Mouse (Mus musculus) heart, embryonic 13.5 days (tissue): ENCODE measurements around the gene Golph3. TPM values are rescaled to one million over a fixed set of nuclear protein-coding genes. Genes with fewer than 3 reads are reported as not detected.

ENCODE experiments used
- ATAC-seq: fragments of 200-750 bp; cut with Nextera tagmentation; 2 replicates; pipeline ENCODE4 v1.8.0; 2017; ENCODE audit warnings: moderate TSS enrichment; ENCODE audit not compliant: insufficient number of reproducible peaks, low FRiP score, low TSS enrichment; ENCODE audit errors: extremely low read depth
- H3K27ac ChIP-seq: fragments of 300-500 bp; sonication (generic); replicated peaks from 2 replicates; pipeline ENCODE4 v1.5.1; 2015; ENCODE audit warnings: moderate library complexity, mild to moderate bottlenecking, inconsistent platforms
- H3K27me3 ChIP-seq: fragments of 300-500 bp; sonication (generic); replicated peaks from 2 replicates; pipeline ENCODE4 v1.6.1; 2015; ENCODE audit warnings: mild to moderate bottlenecking, inconsistent platforms
- H3K36me3 ChIP-seq: fragments of 300-500 bp; sonication (generic); 2 replicates; pipeline ENCODE4 v1.6.1; 2015; ENCODE audit warnings: mild to moderate bottlenecking, inconsistent platforms
- H3K4me1 ChIP-seq: fragments of 300-500 bp; sonication (generic); 2 replicates; pipeline ENCODE4 v1.6.1; 2015; ENCODE audit warnings: inconsistent platforms
- H3K4me2 ChIP-seq: fragments of 300-500 bp; sonication (generic); 2 replicates; pipeline ENCODE4 v1.6.1; 2015; ENCODE audit warnings: inconsistent platforms, mild to moderate bottlenecking, moderate library complexity
- H3K4me3 ChIP-seq: fragments of 300-500 bp; sonication (generic); 2 replicates; pipeline ENCODE4 v1.5.1; 2015; ENCODE audit warnings: moderate library complexity, mild to moderate bottlenecking, inconsistent platforms
- H3K9ac ChIP-seq: fragments of 300-500 bp; sonication (generic); 2 replicates; pipeline ENCODE4 v1.6.1; 2015; ENCODE audit warnings: inconsistent platforms, mild to moderate bottlenecking, moderate library complexity
- H3K9me3 ChIP-seq: fragments of 300-500 bp; sonication (generic); 2 replicates; pipeline ENCODE4 v1.6.1; 2016; ENCODE audit warnings: inconsistent platforms
- WGBS: fragments of 180-500 bp; shearing (Covaris S2); methylation state at CpG from one replicate; pipeline ENCODE4 v1.1.7; 2015; ENCODE audit warnings: mixed read lengths; 5-methylcytosine and 5-hydroxymethylcytosine counted together
- polyA plus RNA-seq: library from polyadenylated mRNA; unstranded; fragments of >200 nt; fragmentation: Nextera tagmentation; extraction: Ambion mirVana; gene quantifications from 2 replicates; pipeline ENCODE4 v1.2.1, GENCODE M21; 2015

Golph3 gene
- polyA plus RNA-seq, 1 experiment from 2014 or later = 60.1 TPM

DNA sequence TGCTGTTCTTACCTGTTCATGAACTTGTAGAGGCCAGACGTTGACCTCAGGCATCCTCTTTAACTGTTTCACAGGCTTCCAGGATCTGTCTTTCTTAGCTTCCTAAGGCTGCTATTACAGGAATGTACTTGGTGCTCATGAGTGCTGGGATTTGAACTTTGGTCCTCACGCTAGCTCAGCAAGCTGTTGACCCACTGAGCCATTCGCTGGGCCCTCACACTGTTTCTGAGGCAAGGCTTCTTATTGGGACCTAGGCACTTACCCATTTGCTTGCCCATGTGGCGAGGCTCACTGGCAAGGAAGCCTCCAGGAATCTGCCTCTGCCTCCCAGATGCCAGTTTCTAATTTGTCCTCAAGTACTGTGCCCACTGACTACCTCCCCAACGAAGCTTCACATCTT is 1.4 kb upstream of the Golph3 start:
- no peaks in the 10 kb centered on the region for H3K9me3 ChIP-seq
- no peak for ATAC-seq
- peaks cover 29% of the 10 kb centered on the region for H3K4me1 ChIP-seq
- H3K4me2 ChIP-seq = peak overlapping the region; percentile 75
- H3K4me3 ChIP-seq = peak overlapping the region; percentile 89; the same call in 1 of the 2 replicates
- peaks cover 4% of the 10 kb centered on the region; the same call in 1 of the 2 replicates for H3K27me3 ChIP-seq
- H3K36me3 ChIP-seq = peaks cover 9% of the 10 kb centered on the region; the same call in 1 of the 2 replicates
- H3K9ac ChIP-seq = 0 out of 2 replicates have a peak overlapping the region, but pooled peaks have one; percentile 99
- no peak overlapping the region for H3K27ac ChIP-seq
- WGBS = 40% methylated on average over 5 of the region's 5 CpGs

DNA sequence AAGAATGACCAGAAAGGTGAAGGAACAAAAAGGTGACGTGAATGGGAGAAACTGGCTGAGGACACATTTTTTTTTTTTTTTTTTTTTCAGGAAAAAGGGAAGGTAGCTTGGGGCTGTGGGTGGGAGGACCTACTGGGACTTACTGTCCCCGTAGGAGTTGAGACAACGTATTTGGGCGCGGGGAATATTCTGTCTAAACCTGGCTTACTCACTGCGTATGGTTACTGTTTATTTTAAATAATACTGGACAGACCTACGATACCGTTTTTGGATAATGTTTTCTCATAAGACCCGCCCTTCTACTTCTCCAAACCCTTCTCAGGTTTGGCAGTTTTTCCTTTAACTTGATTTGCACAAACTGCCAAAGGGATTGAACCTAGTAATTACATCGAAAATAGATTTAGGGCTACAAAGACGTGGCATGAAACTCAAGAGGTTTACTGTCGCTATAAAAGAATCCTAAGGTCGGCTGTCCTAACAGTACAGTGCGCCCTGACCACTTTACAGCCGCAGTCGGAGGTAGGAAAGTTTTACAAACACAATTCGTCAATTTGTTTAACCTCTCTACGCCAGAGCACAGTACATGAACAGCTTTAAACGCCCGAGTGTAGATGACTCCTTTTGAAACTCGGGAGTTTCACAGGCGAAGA is 684 bp upstream of the Golph3 start:
- H3K36me3 ChIP-seq = peaks cover 11% of the 10 kb centered on the region; the same call in 1 of the 2 replicates
- H3K9ac ChIP-seq = peak overlapping the region; percentile 99
- WGBS = 4% methylated on average over 22 of the region's 22 CpGs
- H3K4me1 ChIP-seq = peaks cover 33% of the 10 kb centered on the region
- peaks cover 4% of the 10 kb centered on the region; the same call in 1 of the 2 replicates for H3K27me3 ChIP-seq
- peak overlapping the region; percentile 75 for H3K4me2 ChIP-seq
- peak overlapping the region; percentile 95 for H3K27ac ChIP-seq
- H3K4me3 ChIP-seq = peak overlapping the region; percentile 89
- H3K9me3 ChIP-seq = no peaks in the 10 kb centered on the region
- ATAC-seq = no peak

DNA sequence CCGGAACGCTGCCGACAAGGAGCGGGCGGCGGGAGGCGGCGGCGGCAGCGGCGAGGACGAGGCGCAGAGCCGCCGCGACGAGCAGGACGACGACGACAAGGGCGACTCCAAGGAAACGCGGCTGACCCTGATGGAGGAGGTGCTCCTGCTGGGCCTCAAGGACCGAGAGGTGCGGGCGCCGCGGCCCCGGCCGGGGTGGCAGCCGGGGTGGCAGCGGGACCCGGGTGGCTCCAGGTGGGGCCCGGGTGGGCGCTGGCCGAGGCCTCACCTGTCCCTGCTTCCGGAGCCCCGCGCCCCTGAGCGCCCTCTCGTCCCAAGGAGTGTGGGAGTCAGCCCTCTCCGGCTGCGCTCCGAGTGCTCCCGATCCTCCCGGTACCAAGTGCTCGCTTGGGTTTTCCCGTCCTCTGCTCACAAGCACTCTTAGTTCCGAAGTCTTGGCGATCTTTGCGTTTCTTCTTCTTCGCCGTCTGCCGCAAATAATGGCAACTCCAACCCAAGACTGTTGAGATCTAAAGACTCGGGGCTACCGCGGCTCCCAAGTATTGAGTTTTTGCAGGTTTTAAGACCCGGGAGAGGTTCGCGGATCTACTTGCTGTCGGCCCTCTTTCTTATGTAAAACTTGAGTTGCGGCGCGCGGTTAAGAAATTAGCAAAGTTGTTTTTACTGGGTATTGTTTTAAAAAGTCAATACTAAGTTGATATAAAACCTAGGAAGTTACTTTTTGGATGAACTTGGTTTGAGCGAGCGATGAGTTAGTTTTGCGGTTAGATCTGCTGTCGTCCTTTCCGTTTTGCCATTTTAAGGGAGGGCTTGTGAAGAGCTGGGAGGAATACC is 755 bp downstream of the Golph3 start, which contains the start of gene 1810049J17Rik:
Gene 1810049J17Rik, minus strand, starts transcription at position 112 of the 834 bp plus-strand sequence.
- Histone ChIP-seq H3K27ac (peak within 1 kb of the TSS; percentile 95), H3K9ac (peak within 1 kb of the TSS; percentile 99), H3K4me3 (peak within 1 kb of the TSS; percentile 89), H3K4me1 (peaks cover 41% of the 10 kb centered on the region), H3K27me3 (peaks cover 4% of the 10 kb centered on the region; the same call in 1 of the 2 replicates), H3K4me2 (peak within 1 kb of the TSS; percentile 75), H3K36me3 (peaks cover 15% of the 10 kb centered on the region; the same call in 1 of the 2 replicates), H3K9me3 (no peaks in the 10 kb centered on the region)
- ATAC-seq = peak; percentile 9; the same call in 1 of the 2 replicates
- under 1% methylated on average over 66 of the region's 70 CpGs for WGBS

DNA sequence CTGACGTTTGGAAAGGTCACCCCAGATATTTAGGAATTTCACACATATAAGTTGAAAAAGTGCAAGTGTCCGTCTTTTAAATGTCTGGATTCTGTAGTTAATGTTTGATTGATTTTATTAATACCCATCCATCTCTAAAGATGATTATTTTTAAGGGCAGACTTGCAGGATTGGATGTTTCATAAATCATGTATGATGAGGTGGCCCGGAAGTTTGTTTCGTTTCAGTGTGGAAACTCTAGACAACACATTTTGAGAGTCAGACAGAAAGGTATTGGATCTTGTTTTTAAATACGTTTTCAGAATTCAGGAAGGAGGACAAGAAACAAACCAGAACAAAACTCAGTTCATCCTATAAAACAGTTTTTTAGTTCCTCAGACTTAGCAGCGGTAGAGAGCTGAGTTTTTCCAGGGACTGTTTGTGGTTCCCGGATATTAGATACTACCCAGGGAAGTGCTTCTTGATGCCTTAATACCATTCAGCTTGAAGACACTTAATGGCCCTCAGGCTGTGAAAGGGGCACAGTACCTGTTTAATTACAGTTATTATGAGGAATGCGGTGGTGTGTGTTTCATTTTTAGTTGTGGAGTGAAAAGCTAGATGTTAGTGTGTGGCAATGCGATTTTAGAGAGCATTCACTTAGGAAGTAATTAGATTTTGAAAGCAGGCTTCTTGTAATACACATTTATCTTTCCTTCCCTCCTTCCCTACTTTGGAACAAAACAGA is 1.6 kb downstream of the Golph3 start:
- 15% methylated on average over 9 of the region's 9 CpGs for WGBS
- peaks cover 19% of the 10 kb centered on the region; the same call in 1 of the 2 replicates for H3K36me3 ChIP-seq
- peaks cover 41% of the 10 kb centered on the region for H3K4me1 ChIP-seq
- H3K27me3 ChIP-seq = peaks cover 4% of the 10 kb centered on the region; the same call in 1 of the 2 replicates
- no peak for ATAC-seq
- H3K27ac ChIP-seq = peak overlapping the region; percentile 95
- H3K4me3 ChIP-seq = peak overlapping the region; percentile 89
- H3K4me2 ChIP-seq = peak overlapping the region; percentile 75
- peak overlapping the region; percentile 99 for H3K9ac ChIP-seq
- no peaks in the 10 kb centered on the region for H3K9me3 ChIP-seq

DNA sequence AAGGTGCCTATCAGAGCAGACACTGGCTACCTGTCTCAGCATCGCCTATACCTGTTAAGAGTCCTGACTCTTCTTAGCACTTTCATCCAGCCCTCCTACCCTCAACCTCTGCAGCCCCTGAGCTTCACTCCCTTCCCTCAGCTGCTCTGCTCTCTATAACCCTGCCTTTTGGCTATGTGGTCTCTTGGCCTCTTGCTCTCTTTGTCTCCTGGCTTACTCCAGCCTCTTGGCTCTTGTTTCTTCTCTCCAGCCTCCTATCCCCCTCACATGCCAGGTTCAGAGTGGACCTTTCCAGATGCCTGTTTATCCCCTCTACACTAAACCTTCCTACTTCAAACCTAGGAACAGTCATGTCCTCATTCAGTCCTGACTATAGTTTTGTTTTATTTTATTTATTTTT is 3.1 kb downstream of the Golph3 start:
- Histone ChIP-seq H3K9ac (peak overlapping the region; percentile 99), H3K4me2 (peak overlapping the region; percentile 75)

DNA sequence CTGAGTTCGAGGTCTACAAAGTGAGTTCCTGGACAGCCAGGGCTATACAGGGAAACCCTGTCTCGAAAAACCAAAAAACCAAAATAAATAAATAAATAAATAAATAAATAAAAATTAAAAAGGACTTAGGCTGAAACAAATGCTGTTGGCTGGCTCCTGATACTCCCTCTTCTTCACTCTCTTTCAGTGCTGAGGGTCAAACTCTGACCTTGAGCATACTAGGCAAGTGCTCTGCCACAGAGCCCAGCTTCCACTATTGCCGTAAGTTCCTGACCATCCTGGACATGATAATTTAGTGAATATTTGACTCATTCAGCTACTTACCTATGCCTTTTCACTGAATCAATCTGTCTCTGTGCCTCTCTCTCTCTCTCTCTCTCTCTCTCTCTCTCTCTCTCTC is 9.1 kb downstream of the Golph3 start:
- H3K9ac ChIP-seq = peak overlapping the region; percentile 19; the same call in 1 of the 2 replicates
- WGBS = 66% methylated on average over 3 of the region's 3 CpGs
- peaks cover 59% of the 10 kb centered on the region for H3K4me1 ChIP-seq
- peaks cover 11% of the 10 kb centered on the region; the same call in 1 of the 2 replicates for H3K36me3 ChIP-seq
- H3K9me3 ChIP-seq = no peaks in the 10 kb centered on the region
- H3K4me3 ChIP-seq = no peak overlapping the region
- H3K27ac ChIP-seq = peak overlapping the region; percentile 69
- H3K27me3 ChIP-seq = no peaks in the 10 kb centered on the region
- no peak for ATAC-seq
- H3K4me2 ChIP-seq = no peak overlapping the region

More for the DNA sequence above, 3.1 kb downstream of the Golph3 start:
- peaks cover 44% of the 10 kb centered on the region for H3K4me1 ChIP-seq
- H3K36me3 ChIP-seq = peaks cover 20% of the 10 kb centered on the region; the same call in 1 of the 2 replicates
- no peak for ATAC-seq
- no peak overlapping the region for H3K27ac ChIP-seq
- 70% methylated on average over 1 of the region's 1 CpGs for whole genome bisulfite sequencing
- peak overlapping the region; percentile 89 for H3K4me3 ChIP-seq
- H3K27me3 ChIP-seq = 0 out of 2 replicates have a peak, but pooled peaks cover 4% of the 10 kb centered on the region
- no peaks in the 10 kb centered on the region for H3K9me3 ChIP-seq

DNA sequence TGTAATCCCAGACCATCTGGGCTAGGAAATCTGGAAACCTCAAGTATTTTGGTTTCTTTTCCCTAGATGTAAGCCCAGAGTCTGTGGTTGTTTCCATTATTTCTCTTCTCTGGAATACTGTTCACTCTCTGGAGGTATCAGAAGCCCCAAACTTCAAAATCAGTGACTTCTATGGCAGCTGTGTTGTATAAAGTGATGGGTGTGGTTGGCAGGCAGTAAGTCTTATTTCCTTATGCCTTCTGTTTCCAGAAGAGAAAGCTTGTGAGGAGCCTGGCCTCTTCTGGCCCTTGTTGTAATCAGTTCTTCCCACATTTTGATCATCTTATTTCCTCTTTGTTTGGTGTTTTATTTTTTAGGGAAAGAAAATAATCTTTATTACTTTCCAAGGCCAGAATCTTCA is 9.6 kb downstream of the Golph3 start:
- Histone ChIP-seq H3K9ac (no peak overlapping the region), H3K27ac (peak overlapping the region; percentile 69), H3K4me2 (no peak overlapping the region), H3K36me3 (peaks cover 6% of the 10 kb centered on the region; the same call in 1 of the 2 replicates), H3K4me3 (no peak overlapping the region), H3K27me3 (no peaks in the 10 kb centered on the region), H3K9me3 (no peaks in the 10 kb centered on the region), H3K4me1 (peaks cover 56% of the 10 kb centered on the region)
- ATAC-seq = no peak

DNA sequence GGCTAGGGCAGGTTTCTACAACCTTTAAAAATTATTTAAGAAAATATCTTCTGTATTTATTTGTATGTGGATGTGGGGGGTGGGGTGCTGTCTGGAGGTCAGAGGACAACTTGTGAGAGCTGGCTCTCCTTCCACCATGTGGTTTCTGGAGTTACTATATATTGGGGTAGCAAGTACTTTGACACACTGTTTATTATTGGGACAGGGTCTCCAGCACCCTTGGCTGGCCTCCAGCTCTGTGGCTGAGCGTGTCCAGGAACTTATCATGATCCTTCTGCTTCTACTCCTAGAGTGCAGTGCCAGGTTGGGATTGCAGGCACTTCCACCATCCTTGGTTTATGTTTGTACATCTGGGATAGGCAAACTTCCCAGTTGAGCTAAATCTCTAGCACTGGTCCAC is 10.1 kb downstream of the Golph3 start:
- H3K4me3 ChIP-seq = no peak overlapping the region
- ATAC-seq = no peak
- peaks cover 55% of the 10 kb centered on the region for H3K4me1 ChIP-seq
- H3K27ac ChIP-seq = peak overlapping the region; percentile 9; the same call in 1 of the 2 replicates
- 16% methylated on average over 1 of the region's 1 CpGs for WGBS
- H3K36me3 ChIP-seq = peaks cover 5% of the 10 kb centered on the region; the same call in 1 of the 2 replicates
- H3K4me2 ChIP-seq = no peak overlapping the region
- H3K9me3 ChIP-seq = no peaks in the 10 kb centered on the region
- H3K27me3 ChIP-seq = no peaks in the 10 kb centered on the region
- H3K9ac ChIP-seq = no peak overlapping the region

DNA sequence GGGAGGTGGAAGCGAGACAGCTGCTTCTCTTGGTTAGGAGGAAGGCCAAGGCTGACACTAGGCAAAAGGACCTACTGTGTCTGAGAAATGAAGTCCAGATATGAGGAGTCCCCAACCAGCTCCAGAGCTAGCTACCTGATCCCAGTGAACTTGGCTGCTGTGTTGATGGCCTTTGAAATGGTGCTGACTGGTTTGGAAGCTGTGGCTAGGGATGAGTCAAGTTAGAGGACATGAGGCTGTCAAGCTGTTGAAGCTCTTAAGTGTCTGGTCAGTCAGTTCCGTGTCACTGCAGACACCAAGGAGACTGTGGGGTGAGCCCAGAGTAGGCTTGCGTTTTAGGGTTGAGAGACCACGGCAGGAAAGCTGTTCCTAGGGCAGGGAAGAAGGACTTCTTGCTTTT is 13.1 kb downstream of the Golph3 start:
- Histone ChIP-seq H3K27me3 (no peaks in the 10 kb centered on the region), H3K4me2 (no peak overlapping the region), H3K9me3 (no peaks in the 10 kb centered on the region), H3K4me3 (no peak overlapping the region), H3K9ac (no peak overlapping the region), H3K4me1 (peaks cover 70% of the 10 kb centered on the region), H3K36me3 (no peaks in the 10 kb centered on the region), H3K27ac (no peak overlapping the region)
- 68% methylated on average over 4 of the region's 4 CpGs for WGBS
- no peak for ATAC-seq

DNA sequence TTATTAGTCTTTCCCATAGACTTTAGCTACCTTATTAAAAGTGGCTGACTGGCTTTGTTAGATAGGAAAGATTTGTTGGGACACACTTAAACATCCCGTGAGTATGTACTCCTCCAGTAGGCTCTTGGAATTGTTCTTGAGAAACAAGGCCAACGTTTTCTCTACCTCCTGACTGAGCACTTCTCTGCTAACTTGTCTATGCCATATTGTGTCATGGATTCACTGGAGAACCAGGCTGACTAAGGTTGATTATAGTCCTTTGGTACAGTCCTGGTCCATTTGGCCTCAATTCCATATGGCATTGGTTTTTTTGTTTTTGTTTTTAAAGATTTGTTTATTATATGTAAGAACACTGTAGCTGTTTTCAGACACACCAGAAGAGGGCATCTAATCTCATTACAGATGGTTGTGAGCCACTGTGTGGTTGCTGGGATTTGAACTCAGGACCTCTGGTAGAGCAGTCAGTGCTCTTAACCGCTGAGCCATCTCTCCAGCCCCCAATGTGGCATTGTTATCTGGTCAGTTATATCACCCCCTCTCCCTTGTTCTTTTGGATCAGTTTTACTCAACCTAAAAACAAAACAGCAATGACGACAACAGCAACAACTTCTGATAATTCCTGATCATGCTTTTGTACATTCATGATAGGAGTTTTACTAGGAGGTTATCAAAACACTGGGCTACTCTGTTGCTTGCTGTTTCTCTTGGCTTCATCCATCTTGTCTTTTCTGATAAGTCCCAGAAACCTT is 16.0 kb downstream of the Golph3 start:
- Histone ChIP-seq H3K4me1 (peaks cover 60% of the 10 kb centered on the region), H3K36me3 (peaks cover 4% of the 10 kb centered on the region), H3K27me3 (no peaks in the 10 kb centered on the region), H3K4me2 (no peak overlapping the region), H3K9me3 (no peaks in the 10 kb centered on the region), H3K27ac (no peak overlapping the region), H3K4me3 (no peak overlapping the region), H3K9ac (no peak overlapping the region)
- WGBS = 70% methylated on average over 4 of the region's 4 CpGs
- no peak for ATAC-seq
